Comparison of ENCODE assay signal across 14 mouse cellular contexts in genomic region chr14:17845003-17845697, GRCm38 (mm10).
"Had no signal": no experiment of that assay in that cellular context is flagged by ENCODE, and none has a peak within 500 bp of the region (broad histone marks: within the 10 kb centered on the region; RNA-seq: fewer than 3 reads in every experiment).

No protein-coding gene starts in this region.

- H3K9me3 ChIP-seq: limb, embryonic 13.5 days; midbrain, embryonic 12.5 days; neural tube, embryonic 13.5 days had no signal

- H3K4me3 ChIP-seq: limb, embryonic 13.5 days; midbrain, embryonic 12.5 days; neural tube, embryonic 13.5 days had no signal

- H3K4me1 ChIP-seq: limb, embryonic 13.5 days; midbrain, embryonic 12.5 days; neural tube, embryonic 13.5 days had no signal

- DNase-seq: kidney, postnatal 25 days; left cerebral cortex, postnatal 4 days; lung, embryonic 14.5 days; lung, postnatal 14 days; retina, postnatal 1 day; right cerebral cortex, postnatal 4 days; thymus, adult 2 months; thymus, postnatal 25 days had no signal

- H3K27me3 ChIP-seq: limb, embryonic 13.5 days; midbrain, embryonic 12.5 days; neural tube, embryonic 13.5 days had no signal

- H3K27ac ChIP-seq: limb, embryonic 13.5 days; midbrain, embryonic 12.5 days; neural tube, embryonic 13.5 days had no signal

- H3K36me3 ChIP-seq: limb, embryonic 13.5 days; midbrain, embryonic 12.5 days; neural tube, embryonic 13.5 days had no signal

- ATAC-seq: hindbrain, embryonic 16.5 days; midbrain, embryonic 16.5 days had no signal

- H3K9ac ChIP-seq: limb, embryonic 13.5 days; lung, embryonic 14.5 days; midbrain, embryonic 12.5 days; neural tube, embryonic 13.5 days had no signal

- H3K4me2 ChIP-seq: limb, embryonic 13.5 days; liver, embryonic 11.5 days; lung, embryonic 14.5 days; midbrain, embryonic 12.5 days; neural tube, embryonic 13.5 days had no signal
